Mouse (Mus musculus): Measurements from ENCODE around the gene B430305J03Rik. TPM values are rescaled to one million over a fixed set of nuclear protein-coding genes. Genes with fewer than 3 reads are reported as not detected.

The B430305J03Rik gene
- total and polyA plus RNA-seq, 3 experiments: not detected

- Histone ChIP-seq H3K4me2 (ENCODE audit: insufficient read depth, low read depth, poor library complexity, severe bottlenecking) (no peak overlapping the region), H3K4me3 (replicated peaks in 1 of 3; ENCODE audit: low read depth in 2 of 3, low read length in 2 of 3, poor library complexity in 1 of 3) (no peak overlapping the region), H3K79me2 (replicated peaks; ENCODE audit: control insufficient read depth, extremely low read depth, insufficient read depth, poor library complexity, severe bottlenecking) (no peaks in the 10 kb centered on the region), H3K27me3 (replicated peaks) (no peaks in the 10 kb centered on the region), H3K4me1 (ENCODE audit: control insufficient read depth in 1 of 2, insufficient read depth in 2 of 2) (no peaks in the 10 kb centered on the region), H3K9me3 (replicated peaks; ENCODE audit: low read length) (peaks cover 30% of the 10 kb centered on the region), H3K9ac (ENCODE audit: insufficient read depth, low read depth) (no peak overlapping the region), H3K36me3 (replicated peaks in 1 of 2; ENCODE audit: control insufficient read depth in 1 of 2, insufficient read depth in 1 of 2, low read length in 1 of 2) (no peaks in the 10 kb centered on the region), H3K27ac (ENCODE audit: insufficient read depth, low read depth) (no peak overlapping the region)
- no peak for TF ChIP-seq EP300 (IDR thresholded peaks at IDR 0.05; ENCODE audit: low read length)
- no peak for TF ChIP-seq RAD21 (IDR thresholded peaks at IDR 0.05; ENCODE audit: low read depth, low read length)
- TF ChIP-seq NELFE (IDR thresholded peaks at IDR 0.05; ENCODE audit: low read depth, low read length): no peak
- no peak for TF ChIP-seq POLR2AphosphoS2 (IDR thresholded peaks at IDR 0.05; ENCODE audit: low read depth, low read length)
- TF ChIP-seq PAX5 (IDR thresholded peaks at IDR 0.05; ENCODE audit: low read length): no peak
- no peak for TF ChIP-seq ETS1 (conservative IDR thresholded peaks at IDR 0.05; ENCODE audit: low read depth, low read length)
- no peak for TF ChIP-seq E2F4 (IDR thresholded peaks at IDR 0.05; ENCODE audit: insufficient replicate concordance, low read depth, low read length)
- TF ChIP-seq CHD2 (IDR thresholded peaks at IDR 0.05; ENCODE audit: low read length): no peak
- no peak for TF ChIP-seq SIN3A (IDR thresholded peaks at IDR 0.05; ENCODE audit: low read length)
- TF ChIP-seq IRF4 (IDR thresholded peaks at IDR 0.05; ENCODE audit: low read depth, low read length): no peak
- no peak for TF ChIP-seq SMC3 (IDR thresholded peaks at IDR 0.05; ENCODE audit: low read depth, low read length)
- TF ChIP-seq JUN (IDR thresholded peaks at IDR 0.05; ENCODE audit: insufficient read depth, low read depth, low read length): no peak
- TF ChIP-seq ZNF384 (IDR thresholded peaks at IDR 0.05; ENCODE audit: low read depth, low read length): no peak
- TF ChIP-seq ZKSCAN1 (IDR thresholded peaks at IDR 0.05; ENCODE audit: borderline replicate concordance, low read depth, low read length): no peak
- TF ChIP-seq MYC (IDR thresholded peaks at IDR 0.05; ENCODE audit: low read depth, low read length): no peak
- no peak for TF ChIP-seq GABPA (IDR thresholded peaks at IDR 0.05; ENCODE audit: insufficient replicate concordance, low read depth, low read length)
- TF ChIP-seq TCF12 (IDR thresholded peaks at IDR 0.05; ENCODE audit: low read depth, low read length): no peak
- no peak for TF ChIP-seq USF1 (IDR thresholded peaks at IDR 0.05; ENCODE audit: low read depth, low read length)
- no peak for TF ChIP-seq MXI1 (IDR thresholded peaks at IDR 0.05; ENCODE audit: low read depth, low read length)
- TF ChIP-seq MEF2A (IDR thresholded peaks at IDR 0.05; ENCODE audit: borderline replicate concordance, low read depth, low read length): no peak
- in situ Hi-C loops (cut with MboI; ENCODE audit: low pct_ligation_motif_present, low pct_unique_long_range_greater_than_20kb, low sequenced_read_pairs): no loop called here
- dilution Hi-C loops (cut with MboI; ENCODE audit: extremely low pct_ligation_motif_present, extremely low pct_unique_long_range_greater_than_20kb, low sequenced_read_pairs): no loop called here
- DNase-seq (ENCODE audit: extremely low read depth): no peak
Observed at GRCm38 (mm10) chr3:61337230-61337629, 28.5 kb downstream of the B430305J03Rik start.

GRCm38 (mm10) chr3:61336205-61336604 lies 29.5 kb downstream of the B430305J03Rik start:
- Histone ChIP-seq H3K9me3 (replicated peaks; ENCODE audit: low read length) (peaks cover 28% of the 10 kb centered on the region), H3K4me1 (ENCODE audit: control insufficient read depth in 1 of 2, insufficient read depth in 2 of 2) (no peaks in the 10 kb centered on the region), H3K4me2 (ENCODE audit: insufficient read depth, low read depth, poor library complexity, severe bottlenecking) (no peak overlapping the region), H3K79me2 (replicated peaks; ENCODE audit: control insufficient read depth, extremely low read depth, insufficient read depth, poor library complexity, severe bottlenecking) (no peaks in the 10 kb centered on the region), H3K27ac (ENCODE audit: insufficient read depth, low read depth) (no peak overlapping the region), H3K4me3 (replicated peaks in 1 of 3; ENCODE audit: low read depth in 2 of 3, low read length in 2 of 3, poor library complexity in 1 of 3) (no peak overlapping the region), H3K27me3 (replicated peaks) (no peaks in the 10 kb centered on the region), H3K9ac (ENCODE audit: insufficient read depth, low read depth) (no peak overlapping the region), H3K36me3 (replicated peaks in 1 of 2; ENCODE audit: control insufficient read depth in 1 of 2, insufficient read depth in 1 of 2, low read length in 1 of 2) (no peaks in the 10 kb centered on the region)
- DNase-seq (ENCODE audit: extremely low read depth): no peak
- dilution Hi-C loops (cut with MboI; ENCODE audit: extremely low pct_ligation_motif_present, extremely low pct_unique_long_range_greater_than_20kb, low sequenced_read_pairs) (no loop called here), in situ Hi-C loops (cut with MboI; ENCODE audit: low pct_ligation_motif_present, low pct_unique_long_range_greater_than_20kb, low sequenced_read_pairs) (no loop called here)
- TF ChIP-seq ELF1 (IDR thresholded peaks at IDR 0.05; ENCODE audit: low read depth, low read length): no peak
- TF ChIP-seq CHD1 (IDR thresholded peaks at IDR 0.05; ENCODE audit: low read depth, low read length): no peak
- TF ChIP-seq ETS1 (conservative IDR thresholded peaks at IDR 0.05; ENCODE audit: low read depth, low read length): no peak
- no peak for TF ChIP-seq ZMIZ1 (IDR thresholded peaks at IDR 0.05; ENCODE audit: low read depth, low read length)
- TF ChIP-seq TCF12 (IDR thresholded peaks at IDR 0.05; ENCODE audit: low read depth, low read length): no peak
- no peak for TF ChIP-seq MAX (IDR thresholded peaks at IDR 0.05; ENCODE audit: low read length)

All from CH12.LX (cell line).